Mouse (Mus musculus) intestine, embryonic 16.5 days (tissue): ENCODE data around the gene Jakmip3. TPM values are rescaled to one million over a fixed set of nuclear protein-coding genes. Genes with fewer than 3 reads are reported as not detected.

Source experiments
- ATAC-seq: fragments of 200-750 bp; cut with Nextera tagmentation; 2 replicates; pipeline ENCODE4 v1.8.0; 2017; ENCODE audit warnings: moderate TSS enrichment, moderate library complexity
- H3K27ac ChIP-seq: fragments of 300-500 bp; sonication (generic); 2 replicates; pipeline ENCODE4 v1.5.1; 2014; ENCODE audit warnings: mild to moderate bottlenecking, low read length
- H3K27me3 ChIP-seq: fragments of 300-500 bp; sonication (generic); replicated peaks from 2 replicates; pipeline ENCODE4 v1.6.1; 2014; ENCODE audit warnings: low read length, control low read depth, mixed read lengths; ENCODE audit not compliant: control insufficient read depth, insufficient read depth
- H3K36me3 ChIP-seq: fragments of 300-500 bp; sonication (generic); 2 replicates; pipeline ENCODE4 v1.6.1; 2014; ENCODE audit warnings: low read length, control low read depth; ENCODE audit not compliant: control insufficient read depth, insufficient read depth
- H3K4me1 ChIP-seq: fragments of 300-500 bp; sonication (generic); 2 replicates; pipeline ENCODE4 v1.6.1; 2014; ENCODE audit warnings: low read length, control low read depth, mixed read lengths; ENCODE audit not compliant: control insufficient read depth, insufficient read depth
- H3K4me2 ChIP-seq: fragments of 300-500 bp; sonication (generic); 2 replicates; pipeline ENCODE4 v1.6.1; 2014; ENCODE audit warnings: low read depth, low read length, control low read depth
- H3K4me3 ChIP-seq: fragments of 300-500 bp; sonication (generic); 2 replicates; pipeline ENCODE4 v1.5.1; 2014; ENCODE audit warnings: mild to moderate bottlenecking, low read length
- H3K9ac ChIP-seq: fragments of 300-500 bp; sonication (generic); 2 replicates; pipeline ENCODE4 v1.6.1; 2014; ENCODE audit warnings: low read depth, low read length
- H3K9me3 ChIP-seq: fragments of 300-500 bp; sonication (generic); 2 replicates; pipeline ENCODE4 v1.6.1; 2016; ENCODE audit warnings: low read length, control low read depth; ENCODE audit not compliant: control insufficient read depth
- WGBS: fragments of 180-500 bp; shearing (Covaris S2); extraction: QIAGEN DNeasy Blood & Tissue Kit; methylation state at CpG from one replicate; pipeline ENCODE4 v1.1.7; 2014; 5-methylcytosine and 5-hydroxymethylcytosine counted together
- polyA plus RNA-seq: library from polyadenylated mRNA; unstranded; fragments of >200 nt; fragmentation: Nextera tagmentation; extraction: Ambion mirVana; gene quantifications from 2 replicates; pipeline ENCODE4 v1.2.1, GENCODE M21; 2015

Gene Jakmip3
- polyA plus RNA-seq, 1 experiment from 2014 or later, result 0.10 TPM

- Histone ChIP-seq H3K36me3 (no peaks in the 10 kb centered on the region), H3K27me3 (no peaks in the 10 kb centered on the region), H3K4me1 (peaks cover 26% of the 10 kb centered on the region), H3K4me3 (peak within 1 kb of the TSS; percentile 68), H3K4me2 (peak within 1 kb of the TSS; percentile 85), H3K9ac (peak within 1 kb of the TSS; percentile 85), H3K27ac (peak within 1 kb of the TSS; percentile 68), H3K9me3 (no peaks in the 10 kb centered on the region)
- under 1% methylated on average over 59 of the region's 66 CpGs for WGBS
- peak; percentile 95 for ATAC-seq
Measured at GRCm38 (mm10) chr7:138909277-138910192, 31.0 kb upstream of the Jakmip3 start, which contains the start of gene Bnip3. Gene Bnip3, minus strand, starts transcription at chr7:138909519.

- Histone ChIP-seq H3K9me3 (no peaks in the 10 kb centered on the region), H3K9ac (peak overlapping the region; percentile 70), H3K27ac (peak overlapping the region; percentile 68; the same call in 1 of the 2 replicates), H3K4me1 (peaks cover 26% of the 10 kb centered on the region), H3K36me3 (no peaks in the 10 kb centered on the region), H3K27me3 (no peaks in the 10 kb centered on the region), H3K4me3 (peak overlapping the region; percentile 68), H3K4me2 (peak overlapping the region; percentile 85)
- 25% methylated on average over 7 of the region's 7 CpGs for WGBS
- no peak for ATAC-seq
Measured at GRCm38 (mm10) chr7:138910193-138910562, 30.4 kb upstream of the Jakmip3 start.

- Histone ChIP-seq H3K9me3 (no peaks in the 10 kb centered on the region), H3K27ac (no peak overlapping the region), H3K4me1 (peaks cover 8% of the 10 kb centered on the region), H3K9ac (no peak overlapping the region), H3K4me2 (no peak overlapping the region), H3K4me3 (no peak overlapping the region), H3K27me3 (no peaks in the 10 kb centered on the region), H3K36me3 (no peaks in the 10 kb centered on the region)
- 68% methylated on average over 3 of the region's 3 CpGs for WGBS
- ATAC-seq, result no peak
Measured at GRCm38 (mm10) chr7:138913616-138914015, 26.9 kb upstream of the Jakmip3 start.

- Histone ChIP-seq H3K27me3 (no peaks in the 10 kb centered on the region), H3K4me2 (peak overlapping the region; percentile 69), H3K36me3 (no peaks in the 10 kb centered on the region), H3K9me3 (no peaks in the 10 kb centered on the region), H3K4me3 (peak overlapping the region; percentile 43), H3K27ac (peak overlapping the region; percentile 85), H3K9ac (peak overlapping the region; percentile 64), H3K4me1 (peaks cover 7% of the 10 kb centered on the region)
- WGBS, result under 1% methylated on average over 26 of the region's 26 CpGs
- peak; percentile 90 for ATAC-seq
Measured at GRCm38 (mm10) chr7:138919156-138919944, 21.2 kb upstream of the Jakmip3 start.

- H3K4me3 ChIP-seq, result no peak overlapping the region
- H3K4me2 ChIP-seq, result no peak overlapping the region
- H3K27me3 ChIP-seq, result no peaks in the 10 kb centered on the region
- no peak overlapping the region for H3K9ac ChIP-seq
- 93% methylated on average over 8 of the region's 8 CpGs for WGBS
- no peaks in the 10 kb centered on the region for H3K9me3 ChIP-seq
- H3K36me3 ChIP-seq, result no peaks in the 10 kb centered on the region
- H3K4me1 ChIP-seq, result peaks cover 7% of the 10 kb centered on the region
- ATAC-seq, result no peak
- no peak overlapping the region for H3K27ac ChIP-seq
Measured at GRCm38 (mm10) chr7:138921611-138922010, 18.9 kb upstream of the Jakmip3 start.

GRCm38 (mm10) chr7:138923756-138924425, 16.6 kb upstream of the Jakmip3 start:
- no peak for ATAC-seq

GRCm38 (mm10) chr7:138928456-138928855, 12.1 kb upstream of the Jakmip3 start:
- Histone ChIP-seq H3K27ac (no peak overlapping the region), H3K4me3 (no peak overlapping the region), H3K27me3 (no peaks in the 10 kb centered on the region), H3K9ac (no peak overlapping the region), H3K4me2 (no peak overlapping the region), H3K36me3 (no peaks in the 10 kb centered on the region), H3K9me3 (no peaks in the 10 kb centered on the region), H3K4me1 (no peaks in the 10 kb centered on the region)
- WGBS, result 92% methylated on average over 4 of the region's 4 CpGs
- ATAC-seq, result no peak

More at GRCm38 (mm10) chr7:138923756-138924425, 16.6 kb upstream of the Jakmip3 start:
- Histone ChIP-seq H3K4me1 (peaks cover 6% of the 10 kb centered on the region), H3K9me3 (no peaks in the 10 kb centered on the region), H3K4me3 (no peak overlapping the region), H3K36me3 (no peaks in the 10 kb centered on the region), H3K27ac (no peak overlapping the region), H3K27me3 (no peaks in the 10 kb centered on the region), H3K9ac (no peak overlapping the region), H3K4me2 (no peak overlapping the region)
- WGBS, result 6% methylated on average over 3 of the region's 3 CpGs

GRCm38 (mm10) chr7:138934523-138934922, 6.0 kb upstream of the Jakmip3 start:
- ATAC-seq, result no peak
- Histone ChIP-seq H3K4me1 (no peaks in the 10 kb centered on the region), H3K27ac (no peak overlapping the region), H3K9me3 (no peaks in the 10 kb centered on the region), H3K36me3 (no peaks in the 10 kb centered on the region), H3K9ac (no peak overlapping the region), H3K4me2 (no peak overlapping the region), H3K4me3 (no peak overlapping the region), H3K27me3 (peaks cover 5% of the 10 kb centered on the region; the same call in 1 of the 2 replicates)
- WGBS, result 86% methylated on average over 3 of the region's 3 CpGs

GRCm38 (mm10) chr7:138938991-138939390, 1.5 kb upstream of the Jakmip3 start:
- H3K4me1 ChIP-seq, result peaks cover 4% of the 10 kb centered on the region
- H3K27me3 ChIP-seq, result peaks cover 44% of the 10 kb centered on the region
- no peaks in the 10 kb centered on the region for H3K9me3 ChIP-seq
- no peak overlapping the region for H3K4me2 ChIP-seq
- H3K36me3 ChIP-seq, result no peaks in the 10 kb centered on the region
- H3K4me3 ChIP-seq, result no peak overlapping the region
- 75% methylated on average over 7 of the region's 7 CpGs for WGBS
- ATAC-seq, result no peak
- no peak overlapping the region for H3K27ac ChIP-seq
- no peak overlapping the region for H3K9ac ChIP-seq
